Mouse (Mus musculus): ENCODE measurements around the gene Ppp1cc. TPM values are rescaled to one million over a fixed set of nuclear protein-coding genes. Genes with fewer than 3 reads are reported as not detected.
"Not testable (repeated sequence)": the region's sequence is repeated elsewhere in the genome, so short reads cannot be mapped to it uniquely, and the experiment has no call there.

Gene Ppp1cc
- polyA plus RNA-seq, 1 experiment from 2014 or later, result 97.9 TPM

DNA sequence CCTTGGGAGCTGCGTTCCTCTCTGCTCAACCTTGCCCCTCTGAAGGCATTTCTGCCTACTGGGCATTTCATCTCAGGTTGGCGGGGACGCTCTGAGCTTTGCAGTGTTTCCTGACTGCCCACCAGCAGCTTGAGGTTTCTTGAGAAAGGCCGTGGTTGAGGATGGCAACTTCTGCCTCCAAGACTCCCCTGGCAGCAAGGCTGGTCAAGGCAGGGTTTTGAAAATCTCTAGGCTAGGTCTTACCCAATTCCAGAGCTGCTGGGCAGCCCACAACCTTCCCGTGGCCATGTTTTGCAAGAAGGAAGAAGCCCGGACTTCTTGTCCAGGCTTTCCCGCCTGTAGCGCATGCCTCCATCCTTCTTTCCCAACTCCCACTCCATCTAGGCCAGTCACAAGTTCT lies 52.8 kb downstream of the Ppp1cc start:
- H3K4me3 ChIP-seq (ENCODE audit: low read depth, low read length), result peak overlapping the region; percentile 44
- H3K4me2 ChIP-seq (ENCODE audit: low read depth, low read length), result peak overlapping the region; percentile 66
- TF ChIP-seq CTCF (IDR thresholded peaks at IDR 0.05; ENCODE audit: low read depth), result no peak
- TF ChIP-seq EP300 (IDR thresholded peaks at IDR 0.05; ENCODE audit: low read depth), result no peak
- DNase-seq, result no peak
- H3K4me1 ChIP-seq (ENCODE audit: insufficient read depth), result peaks cover 12% of the 10 kb centered on the region; the same call in 1 of the 2 replicates
- H3K36me3 ChIP-seq (replicated peaks; ENCODE audit: insufficient read depth, low read length), result no peaks in the 10 kb centered on the region
- 66% methylated on average over 8 of the region's 8 CpGs for WGBS (ENCODE audit: insufficient replicate concordance)
- H3K9me3 ChIP-seq (ENCODE audit: low read length), result no peaks in the 10 kb centered on the region
- no peak overlapping the region for H3K9ac ChIP-seq (replicated peaks)
- H3K27me3 ChIP-seq (ENCODE audit: insufficient read depth, low read length), result no peaks in the 10 kb centered on the region
- H3K27ac ChIP-seq (ENCODE audit: low read depth), result peak overlapping the region; percentile 64; the same call in 1 of the 2 replicates
- ATAC-seq, result no peak

GRCm38 (mm10) chr5:122212125-122212524 lies 54.0 kb downstream of the Ppp1cc start:
- 62% methylated on average over 8 of the region's 8 CpGs for WGBS (ENCODE audit: insufficient replicate concordance)
- no peak for TF ChIP-seq CTCF (IDR thresholded peaks at IDR 0.05; ENCODE audit: low read depth)
- no peak for TF ChIP-seq EP300 (IDR thresholded peaks at IDR 0.05; ENCODE audit: low read depth)
- no peaks in the 10 kb centered on the region for H3K27me3 ChIP-seq (ENCODE audit: insufficient read depth, low read length)
- H3K27ac ChIP-seq (ENCODE audit: low read depth), result peak overlapping the region; percentile 39; the same call in 1 of the 2 replicates
- no peak overlapping the region for H3K4me3 ChIP-seq (ENCODE audit: low read depth, low read length)
- no peaks in the 10 kb centered on the region for H3K9me3 ChIP-seq (ENCODE audit: low read length)
- H3K36me3 ChIP-seq (replicated peaks; ENCODE audit: insufficient read depth, low read length), result no peaks in the 10 kb centered on the region
- ATAC-seq (no peak), DNase-seq (no peak)
- H3K4me1 ChIP-seq (ENCODE audit: insufficient read depth), result peaks cover 13% of the 10 kb centered on the region; the same call in 1 of the 2 replicates
- H3K4me2 ChIP-seq (ENCODE audit: low read depth, low read length), result peak overlapping the region; percentile 34
- H3K9ac ChIP-seq (replicated peaks), result no peak overlapping the region

- H3K36me3 ChIP-seq (replicated peaks; ENCODE audit: insufficient read depth, low read length); ATAC-seq; H3K27ac ChIP-seq (ENCODE audit: low read depth); H3K4me3 ChIP-seq (ENCODE audit: low read depth, low read length); H3K9me3 ChIP-seq (ENCODE audit: low read length); DNase-seq; H3K9ac ChIP-seq (replicated peaks); H3K27me3 ChIP-seq (ENCODE audit: insufficient read depth, low read length); H3K4me2 ChIP-seq (ENCODE audit: low read depth, low read length): not testable (repeated sequence)
- H3K4me1 ChIP-seq (ENCODE audit: insufficient read depth), result peaks cover 13% of the 10 kb centered on the region
- WGBS (ENCODE audit: insufficient replicate concordance), result 76% methylated on average over 1 of the region's 1 CpGs
- TF ChIP-seq CTCF (IDR thresholded peaks at IDR 0.05; ENCODE audit: low read depth), result peak; percentile 33
These were observed 54.7 kb downstream of the Ppp1cc start for GRCm38 (mm10) chr5:122212820-122213219.

DNA sequence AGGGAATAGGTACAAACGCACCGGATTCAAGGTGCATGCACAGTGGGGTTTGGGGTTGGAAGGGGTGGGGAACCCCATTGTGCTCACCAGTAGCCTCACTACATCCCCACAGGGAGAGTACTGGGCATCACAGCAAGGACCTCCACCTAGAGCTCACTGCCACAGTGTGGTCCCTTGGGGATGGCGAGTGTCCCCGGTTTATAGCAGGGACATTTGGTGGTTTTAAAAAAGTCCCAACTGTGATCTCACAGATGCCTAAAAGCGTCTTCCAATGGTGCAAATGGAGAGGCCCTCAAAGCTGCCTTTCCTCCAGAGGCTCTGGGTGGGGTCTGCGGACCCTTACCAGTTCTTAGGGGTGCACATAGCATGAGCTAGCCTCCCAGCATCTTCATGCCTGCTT lies 55.8 kb downstream of the Ppp1cc start:
- Histone ChIP-seq H3K9me3 (ENCODE audit: low read length) (no peaks in the 10 kb centered on the region), H3K4me3 (ENCODE audit: low read depth, low read length) (no peak overlapping the region), H3K9ac (replicated peaks) (no peak overlapping the region), H3K36me3 (replicated peaks; ENCODE audit: insufficient read depth, low read length) (no peaks in the 10 kb centered on the region), H3K27ac (ENCODE audit: low read depth) (no peak overlapping the region), H3K4me1 (ENCODE audit: insufficient read depth) (peaks cover 18% of the 10 kb centered on the region), H3K27me3 (ENCODE audit: insufficient read depth, low read length) (no peaks in the 10 kb centered on the region), H3K4me2 (ENCODE audit: low read depth, low read length) (no peak overlapping the region)
- no peak for DNase-seq
- 79% methylated on average over 6 of the region's 6 CpGs for WGBS (ENCODE audit: insufficient replicate concordance)
- ATAC-seq, result no peak
- no peak for TF ChIP-seq CTCF (IDR thresholded peaks at IDR 0.05; ENCODE audit: low read depth)
- TF ChIP-seq EP300 (IDR thresholded peaks at IDR 0.05; ENCODE audit: low read depth), result no peak

DNA sequence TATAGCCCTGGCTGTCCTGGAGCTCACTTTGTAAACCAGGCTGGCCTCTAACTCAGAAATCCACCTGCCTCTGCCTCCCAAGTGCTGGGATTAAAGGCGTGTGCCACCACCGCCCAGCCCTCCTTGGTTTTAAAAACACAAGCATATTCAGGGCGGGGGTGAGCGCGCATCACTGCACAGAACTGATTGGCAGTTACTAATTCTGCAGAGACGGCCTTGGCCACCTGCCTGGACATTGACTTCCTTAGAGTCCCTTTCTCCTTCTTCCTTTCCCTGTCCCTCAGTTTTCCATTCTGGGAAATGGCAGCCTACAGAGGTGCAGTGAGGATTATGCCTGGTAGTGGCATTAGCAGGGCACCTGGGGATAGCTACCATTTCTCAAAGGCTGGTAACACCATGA lies 59.6 kb downstream of the Ppp1cc start:
- no peaks in the 10 kb centered on the region for H3K9me3 ChIP-seq (ENCODE audit: low read length)
- ATAC-seq (no peak), DNase-seq (no peak)
- H3K27ac ChIP-seq (ENCODE audit: low read depth), result no peak overlapping the region
- TF ChIP-seq CTCF (IDR thresholded peaks at IDR 0.05; ENCODE audit: low read depth) (no peak), EP300 (IDR thresholded peaks at IDR 0.05; ENCODE audit: low read depth) (no peak)
- H3K4me3 ChIP-seq (ENCODE audit: low read depth, low read length), result no peak overlapping the region
- no peaks in the 10 kb centered on the region for H3K36me3 ChIP-seq (replicated peaks; ENCODE audit: insufficient read depth, low read length)
- no peak overlapping the region for H3K4me2 ChIP-seq (ENCODE audit: low read depth, low read length)
- H3K27me3 ChIP-seq (ENCODE audit: insufficient read depth, low read length), result no peaks in the 10 kb centered on the region
- peaks cover 25% of the 10 kb centered on the region for H3K4me1 ChIP-seq (ENCODE audit: insufficient read depth)
- no peak overlapping the region for H3K9ac ChIP-seq (replicated peaks)
- WGBS (ENCODE audit: insufficient replicate concordance), result 79% methylated on average over 6 of the region's 6 CpGs

DNA sequence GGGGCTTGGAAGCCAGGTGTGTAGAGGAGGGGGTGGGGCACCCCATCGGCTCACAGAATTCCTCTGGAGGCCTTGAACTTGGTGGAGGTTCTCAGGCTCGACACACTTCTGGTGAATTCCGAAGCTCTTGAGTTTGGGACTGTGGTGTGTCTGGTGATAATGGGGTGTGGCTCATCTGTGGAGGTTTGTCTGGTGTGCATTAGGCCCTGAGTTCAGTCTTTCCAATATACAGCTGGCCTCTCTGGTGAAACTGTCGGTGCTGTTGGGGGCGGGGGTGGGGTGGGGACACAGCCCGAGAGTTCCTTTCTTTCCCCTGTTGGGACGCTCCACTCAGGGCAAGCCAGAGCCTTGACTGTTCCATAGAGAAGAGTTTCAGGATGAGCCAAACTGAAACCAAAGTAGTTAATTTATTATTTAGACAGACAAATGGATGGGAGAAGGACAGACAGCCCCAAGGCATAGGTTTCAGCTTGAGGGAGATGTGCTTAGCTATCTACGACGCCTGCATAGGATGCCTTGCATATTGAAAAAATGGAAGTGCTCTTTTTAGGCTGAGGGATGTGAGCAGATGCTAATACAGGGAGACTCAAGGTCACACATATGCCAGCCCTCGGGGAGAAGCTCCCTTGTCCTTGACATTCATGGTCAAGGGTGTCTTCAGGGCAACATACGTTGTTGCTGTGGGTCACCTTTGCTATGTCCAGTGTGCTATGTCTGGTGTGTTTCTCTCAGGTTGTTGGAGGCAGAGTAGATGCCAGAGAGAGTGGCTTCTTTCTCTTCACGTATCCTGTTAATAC lies 60.2 kb downstream of the Ppp1cc start:
- Histone ChIP-seq H3K9ac (replicated peaks) (no peak overlapping the region), H3K4me1 (ENCODE audit: insufficient read depth) (peaks cover 25% of the 10 kb centered on the region), H3K4me3 (ENCODE audit: low read depth, low read length) (no peak overlapping the region), H3K36me3 (replicated peaks; ENCODE audit: insufficient read depth, low read length) (no peaks in the 10 kb centered on the region), H3K4me2 (ENCODE audit: low read depth, low read length) (no peak overlapping the region), H3K27me3 (ENCODE audit: insufficient read depth, low read length) (no peaks in the 10 kb centered on the region), H3K27ac (ENCODE audit: low read depth) (peak overlapping the region; percentile 34; the same call in 1 of the 2 replicates), H3K9me3 (ENCODE audit: low read length) (no peaks in the 10 kb centered on the region)
- DNase-seq (no peak), ATAC-seq (no peak)
- TF ChIP-seq CTCF (IDR thresholded peaks at IDR 0.05; ENCODE audit: low read depth) (no peak), EP300 (IDR thresholded peaks at IDR 0.05; ENCODE audit: low read depth) (no peak)
- WGBS (ENCODE audit: insufficient replicate concordance), result 59% methylated on average over 12 of the region's 12 CpGs
